Mouse (Mus musculus) liver, embryonic 18 days (tissue): ENCODE data around the gene Styx. TPM values are rescaled to one million over a fixed set of nuclear protein-coding genes. Genes with fewer than 3 reads are reported as not detected.

ENCODE experiments used
- polyA plus RNA-seq: library from polyadenylated mRNA; depleted of rRNA; stranded (reverse); fragments of >200 nt; gene quantifications from 2 replicates; pipeline ENCODE4 v1.2.3, GENCODE M21; 2012; rRNA removed

Styx gene
- 3.5 and 3.8 TPM in 2 replicates for polyA plus RNA-seq

GRCm38 (mm10) chr14:45350931-45351859 is at the start of gene Styx:
TSS of gene Styx (plus strand) at chr14:45351093.

GRCm38 (mm10) chr14:45318426-45319236 is 32.3 kb upstream of the Styx start, which contains the start of gene Ero1l:
TSS of gene Ero1l (minus strand) at chr14:45318771.

GRCm38 (mm10) chr14:45329589-45330181 is 21.2 kb upstream of the Styx start, which contains the start of gene Psmc6:
TSS of gene Psmc6 (plus strand) at chr14:45329788.

DNA sequence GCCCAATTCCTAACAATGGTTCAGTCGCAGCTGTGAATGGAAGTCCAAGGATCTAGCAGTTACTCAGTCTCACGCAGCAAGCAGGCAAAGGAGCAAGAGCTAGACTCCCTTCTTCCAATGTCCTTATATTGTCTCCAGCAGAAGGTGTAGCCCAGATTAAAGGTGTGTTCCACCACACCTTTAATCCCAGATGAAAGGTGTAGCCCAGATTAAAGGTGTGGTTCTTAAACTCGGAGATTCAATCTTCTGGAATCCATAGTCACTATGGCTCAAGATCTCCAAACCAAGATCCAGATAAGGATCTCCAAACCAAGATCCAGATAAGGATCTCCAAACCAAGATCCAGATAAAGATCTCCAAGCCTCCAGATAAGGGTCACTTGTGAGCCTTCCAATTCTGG is 53.9 kb downstream of the Styx start, which contains the start of gene Gnpnat1:
Gene Gnpnat1 (minus strand): TSS at position 101 of the 400 bp plus-strand sequence.

Other genes starting within 250 kb of the Styx start
- gene Gpr137c, start 131.4 kb upstream of the Styx start, polyA plus RNA-seq = 0.67 and 0.74 TPM in 2 replicates
- 2.0 and 2.5 TPM in 2 replicates for gene Txndc16, start 130.8 kb upstream of the Styx start, polyA plus RNA-seq
- gene Ero1l, start 32.3 kb upstream of the Styx start, polyA plus RNA-seq = 19.0 and 21.9 TPM in 2 replicates
- gene Psmc6, start 21.3 kb upstream of the Styx start, polyA plus RNA-seq = 41.3 and 45.4 TPM in 2 replicates
- 15.2 and 15.7 TPM in 2 replicates for gene Gnpnat1, start 53.8 kb downstream of the Styx start, polyA plus RNA-seq
- 32.9 and 33.1 TPM in 2 replicates for gene Fermt2, start 179.0 kb downstream of the Styx start, polyA plus RNA-seq